Mouse (Mus musculus): ENCODE data around the gene Klhdc8b.

Gene Klhdc8b

DNA sequence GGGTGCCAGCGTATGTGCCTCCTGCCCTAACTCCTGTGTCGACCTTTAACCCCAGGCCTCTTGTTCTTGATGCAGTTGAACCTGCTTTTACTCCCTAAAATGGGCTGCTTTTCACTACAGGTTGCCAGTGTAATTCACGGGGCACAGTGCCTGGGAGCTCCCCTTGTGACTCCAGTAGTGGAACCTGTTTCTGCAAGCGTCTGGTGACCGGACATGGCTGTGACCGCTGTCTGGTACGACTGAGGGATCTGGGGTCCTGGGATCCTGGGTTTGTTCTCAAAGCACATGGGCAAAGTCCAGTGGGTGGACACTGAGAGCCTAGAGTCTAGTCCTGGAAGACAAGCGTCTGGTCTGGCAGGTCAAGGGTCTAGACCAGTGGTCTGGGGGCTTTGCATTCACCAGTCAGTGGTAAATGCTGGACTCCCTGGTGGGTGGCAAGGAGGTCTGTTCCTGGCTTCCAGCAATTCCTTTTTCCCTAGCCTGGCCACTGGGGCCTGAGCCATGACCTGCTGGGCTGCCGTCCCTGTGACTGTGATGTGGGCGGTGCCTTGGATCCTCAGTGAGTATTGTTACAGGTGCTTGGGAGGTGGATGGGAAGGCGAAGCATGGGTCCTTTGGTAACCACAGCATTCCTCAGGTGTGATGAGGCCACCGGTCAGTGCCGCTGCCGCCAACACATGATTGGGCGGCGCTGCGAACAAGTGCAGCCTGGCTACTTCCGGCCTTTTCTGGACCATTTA lies 21.8 kb upstream of the Klhdc8b start:
- in situ Hi-C loops (cut with MboI, MseI), result loop anchor here (10.0 kb wide), 1 partner anchor 432 kb away; the partner anchor contains the start of gene Tmem89

GRCm38 (mm10) chr9:108481520-108482210 lies 20.3 kb upstream of the Klhdc8b start:
- in situ Hi-C loops (cut with MboI, MseI), result loop anchor here (10.0 kb wide), 1 partner anchor 433 kb away; the partner anchor contains the start of gene Tmem89

DNA sequence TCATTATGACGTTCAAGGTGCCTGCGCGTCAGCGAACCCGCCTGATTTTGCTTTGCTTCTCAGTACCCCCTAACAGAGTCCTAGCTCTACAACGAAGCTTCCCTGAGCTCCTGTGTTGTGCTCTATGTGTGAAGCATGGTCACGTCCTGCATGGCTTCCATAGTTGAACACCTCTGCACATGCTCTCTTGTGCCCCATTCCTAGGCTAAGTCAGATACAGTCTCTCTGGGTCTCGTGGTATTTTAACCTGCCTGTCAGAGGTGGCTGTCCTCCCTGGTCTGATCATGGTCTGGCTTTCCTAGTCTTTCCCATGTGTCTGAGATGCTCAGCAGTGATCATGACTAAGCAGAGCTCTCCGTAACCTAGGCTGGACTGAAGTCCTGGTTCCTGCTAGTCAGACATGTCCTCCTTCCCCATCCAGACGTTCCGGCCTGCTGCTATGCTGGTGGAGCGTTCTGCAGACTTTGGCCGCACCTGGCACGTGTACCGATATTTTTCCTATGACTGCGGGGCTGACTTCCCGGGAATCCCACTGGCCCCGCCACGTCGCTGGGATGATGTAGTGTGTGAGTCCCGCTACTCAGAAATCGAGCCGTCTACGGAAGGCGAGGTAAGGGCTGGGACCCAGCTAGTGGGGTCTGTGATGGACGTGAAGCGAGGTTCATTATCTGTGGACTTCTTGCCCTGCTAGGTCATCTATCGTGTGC lies 19.6 kb upstream of the Klhdc8b start:
- in situ Hi-C loops (cut with MboI, MseI), result loop anchor here (10.0 kb wide), 1 partner anchor 434 kb away; the partner anchor contains the start of gene Tmem89

DNA sequence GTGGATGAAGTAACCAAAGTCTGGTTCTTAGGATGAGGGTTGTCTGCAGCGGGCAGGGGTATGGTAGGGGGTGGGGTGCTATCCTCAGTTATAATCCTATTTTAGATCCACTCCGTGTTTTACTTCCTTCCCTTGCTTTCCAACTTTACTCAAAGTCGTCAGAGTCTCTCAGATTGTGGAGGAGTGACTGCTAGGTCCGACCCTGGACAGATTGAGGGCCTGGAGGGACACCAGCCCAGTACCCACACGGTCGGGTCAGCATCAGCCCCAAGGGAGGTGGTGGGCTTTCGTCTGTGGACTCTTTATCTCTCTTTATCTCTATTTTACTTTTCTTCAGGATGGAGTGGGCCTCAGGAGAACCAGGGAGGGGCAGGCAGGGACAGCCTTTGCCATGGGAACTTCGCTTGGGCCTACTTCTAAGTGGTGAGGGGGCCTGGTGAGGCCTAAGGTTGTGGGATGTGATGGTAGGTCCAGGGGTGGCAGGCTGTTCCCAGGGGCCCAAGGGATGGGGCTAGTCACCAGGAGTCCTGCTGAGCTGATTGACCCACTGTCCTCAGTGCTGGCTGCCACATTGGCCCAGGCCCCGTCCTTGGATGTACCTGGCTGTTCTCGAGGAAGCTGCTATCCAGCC lies 18.5 kb upstream of the Klhdc8b start, which contains the start of gene Lamb2:
TSS of gene Lamb2 (plus strand) at position 16 of the 631 bp plus-strand sequence.
- in situ Hi-C loops (cut with MboI, MseI), result loop anchor here (10.0 kb wide), 1 partner anchor 435 kb away; the partner anchor contains the start of gene Tmem89

- in situ Hi-C loops (cut with MboI, MseI), result no loop called here
These were observed 17.9 kb upstream of the Klhdc8b start for GRCm38 (mm10) chr9:108479241-108479640.

DNA sequence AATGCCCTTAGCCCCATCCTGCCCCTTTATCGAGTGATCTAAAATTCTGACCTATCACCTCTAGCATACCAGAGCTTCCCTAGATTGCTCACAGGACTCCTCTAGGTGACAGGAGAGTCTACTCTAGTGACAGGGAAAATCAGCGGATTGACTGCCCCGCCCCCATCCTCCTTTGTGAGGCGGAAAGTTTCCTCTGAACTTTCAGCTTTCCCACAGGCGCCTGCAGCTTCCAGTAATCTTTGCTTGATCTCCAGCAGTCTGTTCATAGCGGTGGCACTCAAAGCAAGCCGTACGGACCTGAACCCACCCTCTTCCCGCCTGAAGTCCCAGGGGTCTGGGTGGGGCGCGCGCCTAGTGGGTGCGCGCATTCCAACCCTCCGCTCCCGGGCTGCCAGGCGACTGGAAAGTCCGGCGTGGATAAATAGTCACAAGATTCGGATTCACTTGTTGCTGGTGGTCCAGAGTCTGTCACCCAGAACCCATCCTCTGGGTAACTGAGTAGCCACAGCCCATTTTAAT lies 17.3 kb upstream of the Klhdc8b start:
- in situ Hi-C loops (cut with MboI, MseI), result no loop called here

GRCm38 (mm10) chr9:108474528-108474927 lies 13.1 kb upstream of the Klhdc8b start:
- in situ Hi-C loops (cut with MboI, MseI), result no loop called here

GRCm38 (mm10) chr9:108469845-108470244 lies 8.5 kb upstream of the Klhdc8b start:
- in situ Hi-C loops (cut with MboI, MseI), result no loop called here

- in situ Hi-C loops (cut with MboI, MseI), result no loop called here
These were observed 8.0 kb upstream of the Klhdc8b start for GRCm38 (mm10) chr9:108469430-108469829.

DNA sequence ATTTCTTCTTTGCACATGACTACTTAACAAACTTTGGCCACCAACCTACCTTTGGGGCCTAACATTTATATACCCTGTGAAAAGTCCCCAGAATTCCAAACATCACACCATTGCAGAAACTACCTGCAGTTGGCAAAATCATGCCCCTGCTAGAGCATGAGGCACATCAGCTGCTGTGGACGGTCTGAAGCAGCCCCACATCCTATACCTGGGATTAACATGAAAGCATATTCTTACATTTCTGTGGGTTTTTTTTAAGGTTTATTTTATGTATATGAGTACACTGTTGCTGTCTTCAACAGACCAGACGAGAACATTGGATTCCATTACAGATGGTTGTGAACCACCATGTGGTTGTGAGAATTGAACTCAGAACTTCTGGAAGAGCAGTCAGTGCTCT lies 4.8 kb upstream of the Klhdc8b start:
- in situ Hi-C loops (cut with MboI, MseI), result no loop called here

DNA sequence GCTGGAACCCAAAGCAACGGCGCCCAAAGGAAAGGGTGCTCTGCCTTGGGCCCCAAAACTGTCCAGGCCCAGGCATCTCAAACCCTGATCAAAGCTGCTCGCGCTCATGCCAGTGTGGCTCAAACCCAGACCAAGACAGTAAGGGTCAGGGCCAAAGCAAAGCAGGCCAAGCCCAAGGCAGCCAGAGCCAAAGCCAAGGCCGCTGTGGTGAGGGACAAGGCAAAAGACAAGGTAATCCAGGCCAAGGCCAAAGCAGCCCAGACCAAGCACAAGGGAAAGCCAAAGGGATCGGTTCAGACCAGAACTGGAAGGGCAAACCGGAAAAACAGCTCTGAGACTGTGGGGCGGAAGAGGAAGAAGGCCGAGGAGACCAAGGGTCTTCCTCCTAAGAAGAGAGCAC lies 2.3 kb upstream of the Klhdc8b start:
- in situ Hi-C loops (cut with MboI, MseI), result no loop called here

DNA sequence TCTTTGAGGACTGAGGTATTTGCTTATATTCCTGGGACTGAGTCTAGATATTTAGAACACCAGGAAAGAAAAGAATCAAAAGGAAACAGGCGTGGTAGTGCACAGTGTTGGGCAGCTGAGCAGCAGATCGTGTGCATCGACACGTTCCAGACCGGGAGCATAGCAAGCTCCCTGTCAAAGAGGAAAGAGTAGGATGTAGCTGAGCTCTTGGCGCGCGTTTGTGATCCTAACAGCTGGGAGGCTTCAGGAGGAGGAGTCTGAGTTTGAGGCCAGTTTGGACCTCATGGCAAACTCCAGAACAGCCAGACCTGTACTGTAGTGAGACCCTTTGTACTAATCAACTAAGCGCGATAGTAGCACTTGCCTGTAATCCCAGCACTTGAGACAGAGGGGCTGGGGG lies 811 bp upstream of the Klhdc8b start:
- in situ Hi-C loops (cut with MboI, MseI), result no loop called here

DNA sequence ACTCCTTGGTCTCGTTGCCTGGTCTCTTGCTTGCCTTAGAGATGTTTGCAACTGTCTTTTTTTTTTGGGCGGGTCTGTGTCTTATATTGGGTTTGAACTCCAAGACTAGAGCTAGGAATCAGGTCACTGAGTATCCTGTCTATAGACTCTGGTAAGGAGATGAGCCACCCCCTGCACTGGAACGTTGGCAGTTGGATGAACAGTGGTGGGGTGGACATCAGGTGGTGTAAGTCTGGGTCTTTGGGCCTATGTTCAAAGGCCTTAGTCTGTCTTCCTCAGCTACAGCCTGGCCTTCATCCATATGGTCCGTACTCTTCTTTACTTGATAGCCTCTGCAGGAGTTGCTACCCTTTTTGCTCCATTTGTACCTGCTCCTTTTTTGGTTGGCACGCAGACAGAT lies 294 bp upstream of the Klhdc8b start:
- in situ Hi-C loops (cut with MboI, MseI), result no loop called here

- in situ Hi-C loops (cut with MboI, MseI), result no loop called here
These were observed 832 bp downstream of the Klhdc8b start, which contains the start of gene Ccdc71 for GRCm38 (mm10) chr9:108460319-108461178. Ccdc71 (plus strand) TSS chr9:108460527.

DNA sequence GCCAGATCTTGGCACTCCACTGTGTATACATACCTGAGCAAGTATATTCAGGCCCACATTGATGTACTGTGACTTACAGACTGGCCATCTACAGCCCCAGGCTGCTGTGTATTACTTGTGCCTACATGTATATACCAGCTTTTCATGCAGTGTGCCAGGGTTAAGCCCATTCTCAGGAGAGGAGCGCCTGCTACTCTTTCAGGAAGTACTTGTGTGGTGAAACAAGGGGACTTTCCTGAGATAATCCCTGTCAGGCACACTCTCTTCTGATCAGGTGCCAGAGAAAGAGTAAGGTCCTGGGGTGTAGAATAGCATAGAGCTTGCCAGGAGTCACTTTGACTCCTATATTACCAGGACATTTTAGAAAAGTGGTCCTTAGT lies 1.5 kb downstream of the Klhdc8b start:
- in situ Hi-C loops (cut with MboI, MseI), result no loop called here

GRCm38 (mm10) chr9:108456953-108457352 lies 4.4 kb downstream of the Klhdc8b start:
- in situ Hi-C loops (cut with MboI, MseI), result no loop called here

DNA sequence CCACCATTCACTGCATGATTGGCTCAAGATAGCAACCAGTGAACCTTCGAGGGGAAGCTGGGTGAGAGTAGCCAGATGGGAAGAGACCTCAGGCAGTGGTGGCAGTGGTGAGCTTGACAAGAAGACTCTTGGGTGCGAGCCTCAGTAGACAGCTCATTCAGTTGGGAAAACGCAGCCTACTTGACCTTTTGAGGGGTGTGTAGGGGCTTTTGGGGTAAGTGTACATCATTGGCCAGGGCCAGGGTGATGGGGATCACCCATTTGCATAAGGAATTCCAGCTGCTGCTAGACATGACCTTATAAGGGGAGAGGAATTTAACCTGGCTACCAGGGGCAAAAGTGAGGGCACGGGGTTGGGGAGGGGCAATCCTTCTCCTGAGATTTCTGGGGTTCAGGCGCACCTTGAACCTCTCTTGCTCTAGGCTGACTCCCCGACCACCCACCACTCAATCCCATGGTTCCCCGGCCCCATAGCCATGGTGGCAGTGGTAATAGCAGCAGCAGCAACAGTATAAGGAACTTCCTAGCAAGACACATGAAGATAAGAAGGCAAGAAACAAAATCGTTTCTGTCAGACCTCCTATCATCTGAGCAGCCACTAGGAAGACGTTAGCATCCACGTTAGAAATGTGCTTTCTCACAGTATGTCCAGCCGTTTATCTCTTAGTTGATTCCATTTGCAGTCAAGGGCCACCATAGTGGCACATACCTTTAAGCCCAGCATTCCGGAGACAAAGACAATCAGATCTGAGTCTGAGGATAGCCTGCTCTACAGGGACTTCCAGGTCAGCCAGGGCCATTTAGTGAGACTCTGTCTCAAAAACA lies 5.4 kb downstream of the Klhdc8b start:
- in situ Hi-C loops (cut with MboI, MseI), result no loop called here

DNA sequence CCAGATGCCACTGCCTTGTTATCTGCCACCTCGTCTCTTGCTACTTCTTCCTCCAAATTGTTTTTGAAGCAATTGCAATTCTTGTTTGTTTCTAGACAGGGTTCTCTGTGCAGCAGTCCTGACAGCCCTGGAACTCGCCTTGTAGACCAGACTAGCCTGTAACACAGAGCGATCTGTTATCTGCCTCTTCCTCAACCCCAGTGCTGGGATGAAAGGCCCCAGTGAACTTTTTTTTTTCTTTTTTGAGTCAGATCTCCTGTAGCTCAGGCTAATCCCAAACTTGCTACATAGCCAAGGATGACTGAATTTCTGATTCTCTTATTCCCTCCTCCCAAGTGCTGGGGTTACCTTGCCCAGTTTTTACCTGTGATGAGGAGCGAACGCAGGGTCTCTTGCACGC lies 7.0 kb downstream of the Klhdc8b start:
- in situ Hi-C loops (cut with MboI, MseI), result no loop called here

GRCm38 (mm10) chr9:108453458-108453857 lies 7.9 kb downstream of the Klhdc8b start:
- in situ Hi-C loops (cut with MboI, MseI), result no loop called here

GRCm38 (mm10) chr9:108452911-108453310 lies 8.5 kb downstream of the Klhdc8b start:
- in situ Hi-C loops (cut with MboI, MseI), result no loop called here

Measured in regulatory T cell (primary cell).